Mouse (Mus musculus): ENCODE measurements around the gene Olfr281. TPM values are rescaled to one million over a fixed set of nuclear protein-coding genes. Genes with fewer than 3 reads are reported as not detected.
A peak's percentile ranks its signal among the peaks of the same experiment; 100 is the strongest.

Olfr281 gene
- polyA plus RNA-seq, 1 experiment from 2014 or later: not detected

DNA sequence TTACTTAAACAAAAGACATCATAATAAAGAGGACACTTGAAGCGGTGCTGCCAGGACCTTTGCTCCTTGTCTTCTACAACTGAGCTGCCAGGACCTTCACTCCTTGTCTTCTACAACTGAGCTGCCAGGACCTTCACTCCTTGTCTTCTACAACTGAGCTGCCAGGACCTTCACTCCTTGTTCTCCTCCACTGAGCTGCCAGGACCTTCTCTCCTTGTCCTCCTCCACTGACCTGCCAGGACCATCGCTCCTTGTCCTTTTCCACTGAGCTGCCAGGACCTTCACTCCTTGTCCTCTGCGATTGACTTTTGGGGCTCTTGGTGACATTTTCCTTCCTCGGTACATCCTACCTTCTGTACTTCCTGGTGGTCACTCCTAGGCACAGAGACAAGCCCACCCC is 3.9 kb upstream of the Olfr281 start:
- H3K27me3 ChIP-seq (ENCODE audit: low read depth, poor library complexity, severe bottlenecking): no peaks in the 10 kb centered on the region
- no peaks in the 10 kb centered on the region for H3K4me1 ChIP-seq
- H3K4me3 ChIP-seq: no peak overlapping the region
- H3K36me3 ChIP-seq: no peaks in the 10 kb centered on the region
- no peaks in the 10 kb centered on the region for H3K9me3 ChIP-seq (replicated peaks)
- no peak overlapping the region for H3K27ac ChIP-seq
- no peak for DNase-seq (ENCODE audit: low spot score)
- 56% methylated on average over 4 of the region's 4 CpGs for WGBS

DNA sequence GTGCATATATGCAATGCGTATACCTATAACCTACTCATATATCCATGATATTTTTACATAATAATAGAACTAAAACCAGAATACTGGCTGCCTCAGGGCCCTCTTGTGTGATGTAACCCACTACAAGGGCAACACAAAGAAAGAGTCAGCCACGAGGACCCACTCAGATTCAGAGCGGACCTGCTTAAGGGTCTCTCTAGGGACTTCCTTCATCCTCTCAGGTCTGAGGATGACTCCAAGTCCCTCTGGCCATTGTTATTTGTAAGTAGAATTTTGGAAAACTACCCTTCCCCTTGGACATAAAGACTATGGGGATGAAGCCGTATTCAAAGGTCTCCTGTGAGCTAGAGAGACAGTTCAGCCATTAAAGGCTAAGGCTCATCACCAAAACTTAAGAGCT is 17.2 kb downstream of the Olfr281 start, which contains the start of gene OR5BS1P:
Gene OR5BS1P, plus strand, starts transcription at position 301 of the 400 bp plus-strand sequence.
- Histone ChIP-seq H3K27me3 (ENCODE audit: low read depth, poor library complexity, severe bottlenecking) (no peaks in the 10 kb centered on the region), H3K4me3 (no peak within 1 kb of the TSS), H3K36me3 (no peaks in the 10 kb centered on the region), H3K27ac (no peak within 1 kb of the TSS), H3K9me3 (replicated peaks) (no peaks in the 10 kb centered on the region), H3K4me1 (no peaks in the 10 kb centered on the region)
- no peak for DNase-seq (ENCODE audit: low spot score)
- WGBS: 90% methylated on average over 4 of the region's 4 CpGs

DNA sequence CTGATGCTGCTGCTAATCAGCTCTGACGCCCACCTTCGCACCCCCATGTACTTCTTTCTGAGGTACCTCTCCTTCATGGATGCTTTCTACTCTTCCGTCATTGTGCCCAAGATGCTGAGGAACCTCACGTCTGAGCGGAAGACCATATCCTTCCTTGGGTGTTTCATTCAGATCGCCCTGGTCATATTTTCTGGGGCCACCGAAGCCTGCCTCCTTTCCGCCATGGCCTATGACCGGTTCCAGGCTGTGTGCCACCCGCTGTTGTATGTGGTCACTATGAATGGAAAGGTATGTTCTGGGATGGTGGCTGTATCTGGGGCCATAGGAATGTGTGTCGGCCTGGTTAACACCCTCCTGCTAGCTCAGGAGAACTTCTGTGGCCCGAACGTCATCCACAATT is 19.2 kb downstream of the Olfr281 start:
- H3K27ac ChIP-seq: no peak overlapping the region
- H3K36me3 ChIP-seq: no peaks in the 10 kb centered on the region
- no peak overlapping the region for H3K4me3 ChIP-seq
- 94% methylated on average over 13 of the region's 13 CpGs for WGBS
- H3K4me1 ChIP-seq: no peaks in the 10 kb centered on the region
- no peaks in the 10 kb centered on the region for H3K27me3 ChIP-seq (ENCODE audit: low read depth, poor library complexity, severe bottlenecking)
- DNase-seq (ENCODE audit: low spot score): no peak
- H3K9me3 ChIP-seq (replicated peaks): no peaks in the 10 kb centered on the region

DNA sequence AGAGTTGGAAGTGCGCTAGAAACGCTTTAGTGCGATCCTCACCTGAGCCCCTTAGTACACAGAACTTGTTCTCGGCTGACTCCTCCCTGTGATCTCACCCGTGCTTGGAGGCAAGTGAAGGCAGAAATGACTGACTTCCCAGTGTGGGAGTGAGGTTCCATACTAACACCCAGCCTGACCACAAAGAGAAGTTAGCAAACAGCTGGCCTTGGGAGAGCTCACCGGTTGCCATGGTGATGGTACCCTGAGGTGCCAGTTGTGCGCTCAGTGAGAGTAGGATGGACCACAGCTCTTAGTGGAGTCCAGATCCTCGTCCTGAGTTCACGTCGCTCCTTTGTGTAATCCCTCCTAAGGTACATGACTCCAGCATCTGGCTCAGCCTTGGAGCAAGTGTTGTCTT is 22.6 kb downstream of the Olfr281 start:
- H3K36me3 ChIP-seq: no peaks in the 10 kb centered on the region
- 85% methylated on average over 10 of the region's 10 CpGs for WGBS

DNA sequence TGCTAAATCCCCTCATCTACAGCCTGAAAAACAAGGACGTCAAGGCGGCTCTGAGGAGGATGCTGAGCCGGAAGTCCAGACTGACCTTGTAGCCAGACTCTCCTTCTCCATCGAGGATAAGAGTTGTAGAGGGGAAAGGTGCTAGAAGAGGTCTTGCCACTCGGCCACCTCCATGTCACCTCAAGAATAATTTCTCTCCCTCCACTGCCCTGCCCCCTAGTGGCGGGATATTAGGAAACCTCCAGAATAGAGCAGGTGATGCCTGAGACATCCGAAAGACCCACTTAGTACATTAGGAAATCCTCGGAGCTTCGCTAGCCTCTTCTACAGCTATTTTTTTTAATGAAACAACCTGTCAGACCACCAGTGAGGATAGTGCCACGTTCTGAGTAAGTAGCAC is 23.0 kb downstream of the Olfr281 start:
- H3K27me3 ChIP-seq (ENCODE audit: low read depth, poor library complexity, severe bottlenecking): no peaks in the 10 kb centered on the region
- H3K4me3 ChIP-seq: no peak overlapping the region
- no peaks in the 10 kb centered on the region for H3K36me3 ChIP-seq
- no peaks in the 10 kb centered on the region for H3K4me1 ChIP-seq
- H3K9me3 ChIP-seq (replicated peaks): no peaks in the 10 kb centered on the region
- DNase-seq (ENCODE audit: low spot score): peak; percentile 56
- H3K27ac ChIP-seq: no peak overlapping the region
- WGBS: 55% methylated on average over 10 of the region's 10 CpGs

More for the DNA sequence above, 22.6 kb downstream of the Olfr281 start:
- no peak for DNase-seq (ENCODE audit: low spot score)
- H3K9me3 ChIP-seq (replicated peaks): no peaks in the 10 kb centered on the region
- H3K4me1 ChIP-seq: no peaks in the 10 kb centered on the region
- H3K27ac ChIP-seq: no peak overlapping the region
- no peak overlapping the region for H3K4me3 ChIP-seq
- H3K27me3 ChIP-seq (ENCODE audit: low read depth, poor library complexity, severe bottlenecking): no peaks in the 10 kb centered on the region

DNA sequence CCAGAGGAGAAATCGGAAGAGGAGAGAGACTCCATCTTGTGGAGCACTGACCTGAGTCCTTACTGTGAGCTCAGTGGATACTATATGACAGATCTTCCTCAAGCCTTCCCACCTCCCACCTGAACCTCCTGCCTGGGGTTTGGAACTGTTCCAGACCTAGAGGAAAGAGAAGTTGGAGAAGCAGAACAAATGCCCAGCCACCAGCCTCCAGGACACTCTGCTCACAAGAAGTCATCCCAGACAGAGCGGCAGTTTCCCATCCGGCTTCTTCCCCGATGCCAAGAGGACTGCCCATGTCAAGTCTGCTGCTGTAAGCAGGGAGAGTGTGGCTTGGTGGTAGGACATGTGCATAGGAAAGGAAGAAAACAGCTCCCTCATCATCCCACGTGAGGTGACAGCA is 23.9 kb downstream of the Olfr281 start:
- Histone ChIP-seq H3K27me3 (ENCODE audit: low read depth, poor library complexity, severe bottlenecking) (no peaks in the 10 kb centered on the region), H3K27ac (no peak overlapping the region), H3K4me3 (no peak overlapping the region), H3K4me1 (no peaks in the 10 kb centered on the region), H3K36me3 (no peaks in the 10 kb centered on the region), H3K9me3 (replicated peaks) (no peaks in the 10 kb centered on the region)
- DNase-seq (ENCODE audit: low spot score): no peak
- WGBS: 81% methylated on average over 5 of the region's 5 CpGs

DNA sequence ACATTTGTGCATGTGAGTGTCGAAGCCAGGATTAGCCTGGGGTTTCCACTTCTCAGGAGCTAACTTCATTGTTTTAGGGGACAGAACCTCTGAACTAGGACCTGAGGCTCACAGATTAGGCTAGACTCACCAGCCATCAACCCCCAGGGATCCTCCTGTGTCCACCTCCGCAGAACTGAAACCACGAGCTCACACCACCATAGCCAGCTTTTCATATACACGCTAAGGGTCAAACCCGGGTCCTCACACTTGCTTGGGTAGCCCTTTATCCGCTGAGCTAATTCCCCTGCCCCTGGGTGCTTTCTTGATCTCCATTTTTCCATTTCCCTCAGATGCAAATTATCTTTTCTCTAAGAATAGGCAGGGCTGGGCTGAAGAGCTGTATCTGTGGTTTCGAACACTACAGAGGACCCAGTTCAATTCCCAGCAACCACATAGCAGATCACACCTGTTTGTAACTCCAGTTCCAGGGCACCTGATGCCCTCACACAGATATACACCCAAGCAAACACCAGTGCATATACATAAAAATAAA is 27.2 kb downstream of the Olfr281 start:
- no peak for DNase-seq (ENCODE audit: low spot score)
- Histone ChIP-seq H3K36me3 (no peaks in the 10 kb centered on the region), H3K4me1 (peaks cover 7% of the 10 kb centered on the region; the same call in 1 of the 2 replicates), H3K27ac (no peak overlapping the region), H3K27me3 (ENCODE audit: low read depth, poor library complexity, severe bottlenecking) (no peaks in the 10 kb centered on the region), H3K9me3 (replicated peaks) (no peaks in the 10 kb centered on the region), H3K4me3 (no peak overlapping the region)
- 77% methylated on average over 7 of the region's 7 CpGs for WGBS

DNA sequence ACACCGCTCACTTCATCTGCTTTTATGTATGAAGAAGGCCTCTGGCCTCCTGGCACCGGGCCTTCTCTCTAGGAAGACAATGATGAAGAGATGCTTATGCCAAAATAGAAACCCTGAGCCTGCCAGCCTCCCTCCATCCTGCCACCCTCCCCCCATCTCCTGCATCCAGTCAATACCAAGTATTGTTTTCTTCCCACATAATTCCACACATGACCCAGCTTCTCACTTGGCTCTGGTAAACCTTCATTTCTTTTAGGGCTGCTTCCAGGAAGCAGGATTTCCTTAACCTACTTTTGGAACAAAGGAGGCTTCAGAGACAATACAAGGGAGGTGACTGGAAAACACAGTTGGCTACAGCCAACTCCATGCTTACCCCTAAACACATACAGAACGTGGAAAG is 30.3 kb downstream of the Olfr281 start, which contains the start of gene Lalba:
Gene Lalba, minus strand, starts transcription at position 21 of the 400 bp plus-strand sequence.
- WGBS: 67% methylated on average over 3 of the region's 3 CpGs
- Histone ChIP-seq H3K9me3 (replicated peaks) (no peaks in the 10 kb centered on the region), H3K27me3 (ENCODE audit: low read depth, poor library complexity, severe bottlenecking) (no peaks in the 10 kb centered on the region), H3K4me1 (peaks cover 7% of the 10 kb centered on the region; the same call in 1 of the 2 replicates), H3K27ac (no peak within 1 kb of the TSS), H3K4me3 (no peak within 1 kb of the TSS), H3K36me3 (no peaks in the 10 kb centered on the region)
- DNase-seq (ENCODE audit: low spot score): no peak

DNA sequence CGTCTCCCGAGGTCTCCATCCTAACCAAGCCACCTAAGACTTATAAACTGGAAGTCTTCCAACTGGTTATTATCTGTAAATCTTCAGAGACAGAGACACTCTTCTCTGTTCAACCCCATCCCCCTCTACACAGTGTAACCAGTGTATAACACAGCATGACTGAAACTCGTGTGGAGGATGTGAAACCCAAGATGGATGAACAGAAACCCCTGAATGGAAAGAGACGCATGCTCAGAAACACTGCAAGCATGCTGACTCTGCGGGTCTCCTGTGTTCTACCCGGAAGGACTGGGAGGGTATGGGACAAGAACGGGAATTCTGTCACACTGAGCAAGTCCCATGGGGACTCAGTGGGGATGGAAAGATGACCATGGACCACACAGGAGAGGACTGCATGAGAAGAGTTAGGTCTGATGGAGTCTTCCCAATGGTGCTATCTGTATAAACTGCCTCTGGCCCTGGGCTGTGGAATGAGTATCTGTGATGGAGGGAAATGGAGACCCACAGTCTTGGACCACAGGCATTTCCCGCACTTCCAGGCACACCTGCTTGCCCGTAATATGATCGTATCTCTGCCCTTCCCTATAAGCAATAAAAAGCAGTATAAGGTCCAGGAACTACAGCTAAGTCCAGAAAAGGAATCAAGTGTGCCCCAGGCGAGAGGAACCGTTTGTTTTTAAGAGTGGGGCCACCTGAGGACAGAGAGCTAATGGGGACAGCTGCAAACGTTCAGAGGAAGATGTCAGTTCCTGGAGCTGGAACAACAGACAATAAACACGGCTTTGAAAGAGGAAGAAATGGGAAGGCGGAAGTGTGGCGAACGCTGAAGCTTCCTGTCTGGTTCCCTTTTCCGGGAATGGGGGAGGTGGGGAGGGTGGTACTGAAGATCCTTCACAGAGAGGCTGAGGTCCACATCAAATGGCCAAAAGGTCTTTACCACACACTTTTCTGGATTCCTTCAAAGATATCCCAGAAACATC is 31.8 kb downstream of the Olfr281 start:
- H3K9me3 ChIP-seq (replicated peaks): no peaks in the 10 kb centered on the region
- no peaks in the 10 kb centered on the region for H3K27me3 ChIP-seq (ENCODE audit: low read depth, poor library complexity, severe bottlenecking)
- 77% methylated on average over 18 of the region's 18 CpGs for WGBS
- peaks cover 7% of the 10 kb centered on the region; the same call in 1 of the 2 replicates for H3K4me1 ChIP-seq
- no peaks in the 10 kb centered on the region for H3K36me3 ChIP-seq
- H3K4me3 ChIP-seq: no peak overlapping the region
- H3K27ac ChIP-seq: no peak overlapping the region
- no peak for DNase-seq (ENCODE audit: low spot score)

DNA sequence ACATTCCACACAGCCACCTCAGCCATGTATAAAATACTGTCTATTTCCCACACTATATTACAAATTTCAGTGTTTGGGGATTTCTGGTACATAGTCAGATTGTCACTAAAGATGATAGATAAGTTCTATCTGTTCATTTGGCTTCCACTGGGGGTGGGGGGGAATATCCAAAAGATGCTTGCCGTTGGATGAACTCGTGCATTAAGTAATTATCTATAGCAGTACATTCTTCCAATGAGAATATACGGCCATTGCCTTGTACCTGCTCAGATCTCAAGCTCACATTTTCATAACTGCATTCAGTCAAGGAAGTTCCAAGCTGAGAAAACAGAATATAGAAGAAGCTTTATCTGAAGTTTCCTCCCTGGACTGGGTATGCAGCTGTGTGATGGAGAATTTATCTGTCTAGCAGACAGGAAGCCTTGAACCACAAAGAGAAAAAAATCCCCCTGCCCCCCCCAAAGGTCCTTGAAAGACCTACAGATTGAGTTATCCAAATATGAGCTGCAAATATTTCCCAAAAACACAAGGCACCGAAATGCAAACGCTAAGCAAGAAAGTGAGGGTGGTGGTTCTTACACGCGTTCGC is 34.1 kb downstream of the Olfr281 start:
- DNase-seq (ENCODE audit: low spot score): no peak

DNA sequence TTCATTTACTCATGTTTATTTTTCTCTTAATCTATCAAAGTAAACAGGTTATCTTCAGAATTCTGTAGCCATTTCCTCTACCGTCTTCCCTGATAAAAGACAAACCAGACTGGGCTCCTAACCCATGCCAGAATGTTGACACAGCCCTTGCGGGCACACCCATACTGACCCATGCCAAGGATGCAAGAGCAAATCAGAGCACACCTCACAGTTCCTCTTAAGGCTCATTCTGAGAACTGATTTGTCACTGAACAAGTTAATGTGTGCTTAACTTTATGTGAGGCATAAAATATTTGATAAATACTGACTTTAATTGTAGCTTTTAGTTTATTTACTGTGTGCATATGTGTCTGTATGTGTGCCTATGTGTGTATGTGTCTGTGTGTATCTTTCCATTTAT is 38.9 kb downstream of the Olfr281 start:
- Histone ChIP-seq H3K36me3 (no peaks in the 10 kb centered on the region), H3K27me3 (ENCODE audit: low read depth, poor library complexity, severe bottlenecking) (no peaks in the 10 kb centered on the region)
- 90% methylated on average over 2 of the region's 2 CpGs for WGBS

More for the DNA sequence above, 34.1 kb downstream of the Olfr281 start:
- no peak overlapping the region for H3K27ac ChIP-seq
- H3K4me1 ChIP-seq: peaks cover 7% of the 10 kb centered on the region; the same call in 1 of the 2 replicates
- H3K36me3 ChIP-seq: no peaks in the 10 kb centered on the region
- no peak overlapping the region for H3K4me3 ChIP-seq
- no peaks in the 10 kb centered on the region for H3K27me3 ChIP-seq (ENCODE audit: low read depth, poor library complexity, severe bottlenecking)
- WGBS: 96% methylated on average over 8 of the region's 8 CpGs
- H3K9me3 ChIP-seq (replicated peaks): no peaks in the 10 kb centered on the region

DNA sequence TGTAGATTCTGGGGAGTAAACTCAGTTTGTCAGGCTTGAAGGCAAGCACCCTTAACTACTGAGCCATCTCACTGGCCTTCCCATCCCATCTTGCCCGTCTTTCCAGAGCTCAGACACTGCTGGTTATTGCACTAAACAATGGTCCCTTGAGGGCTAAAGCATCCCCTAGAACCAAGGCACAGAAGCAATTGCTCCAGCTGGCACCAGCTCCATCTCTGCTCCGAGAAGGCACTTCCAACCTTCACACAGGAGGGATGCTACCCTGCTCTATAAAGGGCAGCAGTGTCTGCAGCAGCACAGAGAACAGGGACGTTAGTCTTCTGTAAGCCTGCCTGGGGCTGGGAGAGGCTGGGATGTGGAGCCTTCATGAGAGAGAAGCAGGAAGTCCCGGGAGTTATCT is 39.7 kb downstream of the Olfr281 start, which contains the start of gene Olfr279:
Gene Olfr279, plus strand, starts transcription at position 301 of the 400 bp plus-strand sequence.
- H3K9me3 ChIP-seq (replicated peaks): no peaks in the 10 kb centered on the region

More for the DNA sequence above, 38.9 kb downstream of the Olfr281 start:
- DNase-seq (ENCODE audit: low spot score): no peak
- Histone ChIP-seq H3K9me3 (replicated peaks) (no peaks in the 10 kb centered on the region), H3K4me1 (no peaks in the 10 kb centered on the region), H3K4me3 (no peak overlapping the region), H3K27ac (no peak overlapping the region)

DNA sequence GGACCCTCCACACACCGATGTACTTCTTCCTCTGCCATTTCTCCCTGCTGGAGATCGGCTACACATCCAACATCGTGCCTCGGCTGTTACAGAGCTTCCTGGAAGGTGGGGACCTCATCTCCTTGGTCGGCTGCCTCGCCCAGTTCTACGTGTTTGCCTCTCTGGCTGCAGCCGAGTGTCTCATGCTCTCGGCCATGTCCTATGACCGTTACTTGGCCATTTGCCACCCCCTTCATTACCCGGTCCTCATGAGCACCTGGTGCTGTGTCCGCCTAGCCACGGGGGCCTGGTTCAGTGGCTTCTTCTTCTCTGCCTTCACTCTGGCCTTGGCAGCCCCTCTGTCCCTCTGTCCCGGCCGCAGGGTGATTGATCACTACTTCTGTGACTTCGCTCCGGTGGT is 45.2 kb downstream of the Olfr281 start:
- Histone ChIP-seq H3K4me3 (no peak overlapping the region), H3K27me3 (ENCODE audit: low read depth, poor library complexity, severe bottlenecking) (no peaks in the 10 kb centered on the region), H3K36me3 (no peaks in the 10 kb centered on the region), H3K9me3 (replicated peaks) (no peaks in the 10 kb centered on the region), H3K27ac (no peak overlapping the region), H3K4me1 (no peaks in the 10 kb centered on the region; the same call in 1 of the 2 replicates)
- DNase-seq (ENCODE audit: low spot score): no peak
- WGBS: 86% methylated on average over 17 of the region's 17 CpGs

More for the DNA sequence above, 39.7 kb downstream of the Olfr281 start, which contains the start of gene Olfr279:
- WGBS: 75% methylated on average over 4 of the region's 4 CpGs
- no peaks in the 10 kb centered on the region for H3K4me1 ChIP-seq
- no peaks in the 10 kb centered on the region for H3K27me3 ChIP-seq (ENCODE audit: low read depth, poor library complexity, severe bottlenecking)
- no peak within 1 kb of the TSS for H3K4me3 ChIP-seq
- no peak within 1 kb of the TSS for H3K27ac ChIP-seq
- no peak for DNase-seq (ENCODE audit: low spot score)
- no peaks in the 10 kb centered on the region for H3K36me3 ChIP-seq
